ENCODE assay signal across 14 mouse cellular contexts in genomic region chr6:50949883-50950583, GRCm38 (mm10).
DNase-seq lines count a peak whose midpoint lies in the region; ATAC-seq lines count a peak whose summit lies in the region.
"Had no signal": no experiment of that assay in that cellular context is flagged by ENCODE, and none has a peak within 500 bp of the region (broad histone marks: within the 10 kb centered on the region; RNA-seq: fewer than 3 reads in every experiment).

No protein-coding gene starts in this region.

- peak; percentile 51 for DNase-seq in embryo, embryonic 10 days (ENCODE audit: low spot score)
- no peak for DNase-seq in embryo, embryonic 9.5 days (ENCODE audit: extremely low spot score)
- DNase-seq in brain, adult 2 months (ENCODE audit: low read depth, low spot score), result peak; percentile 42
- no peak for DNase-seq in midbrain, embryonic 11.5 days (ENCODE audit: low spot score, missing footprints)
- no peak for DNase-seq in ovary, postnatal 14 days (ENCODE audit: low spot score)
- DNase-seq in lung, adult 18-20 months, result no peak
- DNase-seq: retina, postnatal 1 day; thymus, postnatal 4 days had no signal

- no peak overlapping the region for H3K4me2 ChIP-seq in forebrain, embryonic 13.5 days
- H3K4me2 ChIP-seq in midbrain, embryonic 11.5 days, result no peak overlapping the region
- H3K4me2 ChIP-seq: limb, embryonic 13.5 days had no signal

- no peaks in the 10 kb centered on the region for H3K36me3 ChIP-seq in forebrain, embryonic 13.5 days (ENCODE audit: poor library complexity, severe bottlenecking)
- H3K36me3 ChIP-seq in midbrain, embryonic 11.5 days (ENCODE audit: control insufficient read depth, insufficient read depth, low read length), result no peaks in the 10 kb centered on the region
- H3K36me3 ChIP-seq: heart, embryonic 10.5 days; limb, embryonic 13.5 days had no signal

- WGBS in forebrain, embryonic 13.5 days, result 47% methylated on average over 11 of the region's 11 CpGs
- WGBS in midbrain, embryonic 11.5 days, result 57% methylated on average over 11 of the region's 11 CpGs

- H3K9ac ChIP-seq in forebrain, embryonic 13.5 days, result no peak overlapping the region
- no peak overlapping the region for H3K9ac ChIP-seq in midbrain, embryonic 11.5 days (ENCODE audit: low read length)
- H3K9ac ChIP-seq: limb, embryonic 13.5 days had no signal

- ATAC-seq in forebrain, embryonic 13.5 days, result peak; percentile 55
- ATAC-seq in midbrain, embryonic 11.5 days (ENCODE audit: low FRiP score), result peak; percentile 70
- no peak for ATAC-seq in CD4-positive, CD25-positive, alpha-beta regulatory T cell, adult 4 months
- ATAC-seq: lung, postnatal 0 days; Patski had no signal

- H3K9me3 ChIP-seq in forebrain, embryonic 13.5 days (replicated peaks), result no peaks in the 10 kb centered on the region
- no peaks in the 10 kb centered on the region for H3K9me3 ChIP-seq in midbrain, embryonic 11.5 days (ENCODE audit: control insufficient read depth, low read length)
- H3K9me3 ChIP-seq: heart, embryonic 10.5 days; limb, embryonic 13.5 days had no signal

- no peaks in the 10 kb centered on the region; the same call in 1 of the 2 replicates for H3K27me3 ChIP-seq in forebrain, embryonic 13.5 days
- H3K27me3 ChIP-seq in midbrain, embryonic 11.5 days (ENCODE audit: control insufficient read depth, insufficient read depth, low read length), result no peaks in the 10 kb centered on the region
- H3K27me3 ChIP-seq: Patski had no signal

- peak overlapping the region; percentile 65 for H3K27ac ChIP-seq in forebrain, embryonic 13.5 days
- H3K27ac ChIP-seq in midbrain, embryonic 11.5 days (ENCODE audit: low read depth, low read length), result peak overlapping the region; percentile 79
- H3K27ac ChIP-seq: heart, embryonic 10.5 days; limb, embryonic 13.5 days had no signal

- peaks cover 19% of the 10 kb centered on the region for H3K4me1 ChIP-seq in forebrain, embryonic 13.5 days
- H3K4me1 ChIP-seq in midbrain, embryonic 11.5 days (ENCODE audit: control insufficient read depth, insufficient read depth, low read length), result peaks cover 8% of the 10 kb centered on the region; the same call in 1 of the 2 replicates
- H3K4me1 ChIP-seq: limb, embryonic 13.5 days had no signal

- no peak overlapping the region for H3K4me3 ChIP-seq in forebrain, embryonic 13.5 days
- no peak overlapping the region for H3K4me3 ChIP-seq in midbrain, embryonic 11.5 days (ENCODE audit: low read depth, low read length)
- H3K4me3 ChIP-seq: heart, embryonic 10.5 days; limb, embryonic 13.5 days had no signal

Comparison
In these comparisons a context has a peak if more than half of its experiments do, and no peak if none do; other contexts are left out.
1. DNase-seq: peak in embryo, embryonic 10 days (single experiment) and brain, adult 2 months (single experiment); none in embryo, embryonic 9.5 days (single experiment), midbrain, embryonic 11.5 days (single experiment), ovary, postnatal 14 days (single experiment) and lung, adult 18-20 months (0 of 2).